Mouse (Mus musculus) myocyte (in vitro differentiated cells): ENCODE measurements around the gene Rnf130. TPM values are rescaled to one million over a fixed set of nuclear protein-coding genes. Genes with fewer than 3 reads are reported as not detected.
"Not testable (repeated sequence)": the region's sequence is repeated elsewhere in the genome, so short reads cannot be mapped to it uniquely, and the experiment has no call there.

Source experiments
- H3K27me3 ChIP-seq: one replicate; pipeline ENCODE4 v1.6.1; 2011; ENCODE audit not compliant: control insufficient read depth, insufficient read depth, insufficient read length
- H3K36me3 ChIP-seq: one replicate; pipeline ENCODE4 v1.6.1; 2011; ENCODE audit not compliant: control insufficient read depth, insufficient read depth
- H3K4me2 ChIP-seq: one replicate; pipeline ENCODE4 v1.6.1; 2011; ENCODE audit warnings: low read depth, control low read depth
- H3K4me3 ChIP-seq: one replicate; pipeline ENCODE4 v1.5.1; 2011; ENCODE audit warnings: mild to moderate bottlenecking, control low read depth, moderate library complexity
- H3K79me2 ChIP-seq: one replicate; pipeline ENCODE4 v1.6.1; 2011; ENCODE audit not compliant: control insufficient read depth, insufficient read depth
- H3ac ChIP-seq: one replicate; pipeline ENCODE4 v1.6.1; 2011; ENCODE audit not compliant: control insufficient read depth, insufficient read length
- CEBPB ChIP-seq: IDR thresholded peaks from 2 replicates; pipeline ENCODE4 v1.6.1; 2011; ENCODE audit warnings: mild to moderate bottlenecking, moderate library complexity; ENCODE audit not compliant: poor library complexity, insufficient read depth, severe bottlenecking
- E2F4 ChIP-seq: IDR thresholded peaks from one replicate; pipeline ENCODE4 v1.6.1; 2011; ENCODE audit warnings: mild to moderate bottlenecking, control low read depth, moderate library complexity; ENCODE audit not compliant: insufficient read depth
- MAX ChIP-seq: IDR thresholded peaks from one replicate; pipeline ENCODE4 v1.6.1; 2011; ENCODE audit warnings: low read depth, mild to moderate bottlenecking, control low read depth
- MYOD1 ChIP-seq, 3 experiments: IDR thresholded peaks; one replicate each; pipeline ENCODE4 v1.6.1; 2011; ENCODE audit warnings: control low read depth in 2 of 3, low read depth in 2 of 3, mild to moderate bottlenecking in 2 of 3, moderate library complexity in 1 of 3; ENCODE audit not compliant: insufficient read length in 2 of 3, control insufficient read depth in 1 of 3
- MYOG ChIP-seq, 3 experiments: IDR thresholded peaks; one replicate each; pipeline ENCODE4 v1.6.1; 2011; ENCODE audit warnings: control low read depth in 2 of 3, low read depth in 2 of 3, mild to moderate bottlenecking in 2 of 3; ENCODE audit not compliant: insufficient read length in 2 of 3, control insufficient read depth in 1 of 3, insufficient read depth in 1 of 3
- POLR2A ChIP-seq: IDR thresholded peaks from one replicate; pipeline ENCODE4 v1.6.1; 2011; ENCODE audit warnings: low read depth, mild to moderate bottlenecking, control low read depth, moderate library complexity; ENCODE audit not compliant: insufficient read length
- POLR2AphosphoS2 ChIP-seq: IDR thresholded peaks from one replicate; pipeline ENCODE4 v1.6.1; 2011; ENCODE audit warnings: low read depth, control low read depth; ENCODE audit not compliant: insufficient read length
- REST ChIP-seq: IDR thresholded peaks from one replicate; pipeline ENCODE4 v1.6.1; 2011; ENCODE audit warnings: mild to moderate bottlenecking, control low read depth, moderate library complexity; ENCODE audit not compliant: insufficient read depth, insufficient read length
- SRF ChIP-seq: IDR thresholded peaks from one replicate; pipeline ENCODE4 v1.6.1; 2011; ENCODE audit warnings: low read depth; ENCODE audit not compliant: control insufficient read depth, insufficient read length
- TCF12 ChIP-seq: IDR thresholded peaks from one replicate; pipeline ENCODE4 v1.6.1; 2011; ENCODE audit warnings: mild to moderate bottlenecking, control low read depth; ENCODE audit not compliant: poor library complexity, insufficient read depth, severe bottlenecking
- TCF3 ChIP-seq: IDR thresholded peaks from one replicate; pipeline ENCODE4 v1.6.1; 2011; ENCODE audit warnings: low read depth, control low read depth; ENCODE audit not compliant: insufficient read length
- USF1 ChIP-seq: IDR thresholded peaks from one replicate; pipeline ENCODE4 v1.6.1; 2011; ENCODE audit warnings: low read depth, mild to moderate bottlenecking, control low read depth, moderate library complexity
- polyA plus RNA-seq: library from polyadenylated mRNA; unstranded; fragments of >200 nt; fragmentation: generic; extraction: Trizol; gene quantifications from one replicate; pipeline ENCODE4 v1.2.1, GENCODE M21; 2012; ENCODE audit warnings: missing spikeins

Rnf130 gene
- polyA plus RNA-seq, 1 experiment = not detected

DNA sequence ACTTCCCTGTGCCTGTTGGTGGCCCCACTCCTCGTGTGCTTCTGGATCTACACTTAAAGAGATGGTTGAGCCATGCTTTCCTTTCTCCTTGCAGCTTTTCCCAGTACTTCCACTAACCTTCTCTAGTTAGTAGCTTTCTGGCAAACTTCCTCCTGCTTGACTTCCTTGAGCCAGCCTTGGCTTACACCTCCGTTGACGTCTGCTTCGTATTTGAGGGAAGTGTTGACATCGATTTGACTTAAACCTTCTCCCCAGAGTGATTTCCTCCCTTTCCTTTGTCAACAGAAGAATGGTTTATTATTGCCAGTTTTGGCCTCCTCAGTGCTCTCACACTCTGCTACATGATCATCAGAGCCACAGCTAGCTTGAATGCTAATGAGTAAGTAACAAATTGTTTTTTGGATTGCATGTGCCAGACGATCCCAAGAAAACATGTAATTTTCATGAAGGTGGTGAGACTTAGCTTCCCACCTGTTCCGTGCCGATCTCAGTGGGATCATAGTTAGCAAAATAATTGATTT, 73.9 kb downstream of the Rnf130 start:
- Histone ChIP-seq H3ac (no peak overlapping the region), H3K79me2 (no peaks in the 10 kb centered on the region), H3K27me3 (peaks cover 28% of the 10 kb centered on the region), H3K4me3 (no peak overlapping the region), H3K4me2 (no peak overlapping the region), H3K36me3 (no peaks in the 10 kb centered on the region)
- TF ChIP-seq MYOD1 (IDR thresholded peaks at IDR 0.05; ENCODE audit: control insufficient read depth in 1 of 3, insufficient read length in 2 of 3, low read depth in 2 of 3) (no peak), CEBPB (no peak), SRF (no peak), E2F4 (no peak), REST (no peak), MAX (no peak), USF1 (no peak), MYOG (IDR thresholded peaks at IDR 0.05; ENCODE audit: control insufficient read depth in 1 of 3, insufficient read depth in 1 of 3, insufficient read length in 2 of 3, low read depth in 2 of 3) (no peak), TCF3 (no peak), TCF12 (no peak), POLR2AphosphoS2 (no peak), POLR2A (no peak)

DNA sequence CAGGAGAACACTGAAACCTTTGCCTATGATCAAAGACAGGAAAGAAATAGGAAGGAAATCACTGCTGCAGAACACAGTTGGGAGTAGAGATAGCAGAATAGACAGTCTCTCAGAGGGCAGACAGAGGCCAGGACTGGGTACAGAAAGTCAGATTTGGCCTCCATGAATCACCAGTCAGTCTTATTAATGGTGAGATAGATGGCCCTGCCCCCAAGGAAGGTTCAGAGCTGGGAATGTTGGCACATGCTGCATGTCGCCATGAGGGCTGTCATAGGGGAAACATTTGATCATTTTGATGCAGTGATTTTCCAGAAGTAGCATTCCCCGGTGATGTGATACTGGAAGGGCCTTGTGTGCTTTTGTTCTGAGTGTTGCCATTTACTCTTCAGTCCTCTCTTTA, 74.5 kb downstream of the Rnf130 start:
- no peak overlapping the region for H3K4me3 ChIP-seq
- H3K4me2 ChIP-seq = no peak overlapping the region
- H3K79me2 ChIP-seq = no peaks in the 10 kb centered on the region
- no peak for TF ChIP-seq MYOG (IDR thresholded peaks at IDR 0.05; ENCODE audit: control insufficient read depth in 1 of 3, insufficient read depth in 1 of 3, insufficient read length in 2 of 3, low read depth in 2 of 3)
- TF ChIP-seq MYOD1 (IDR thresholded peaks at IDR 0.05; ENCODE audit: control insufficient read depth in 1 of 3, insufficient read length in 2 of 3, low read depth in 2 of 3) = no peak
- no peak for TF ChIP-seq SRF
- no peak for TF ChIP-seq POLR2AphosphoS2
- no peak for TF ChIP-seq REST
- TF ChIP-seq E2F4 = no peak
- TF ChIP-seq TCF12 = no peak
- H3K36me3 ChIP-seq = no peaks in the 10 kb centered on the region
- H3ac ChIP-seq = no peak overlapping the region
- H3K27me3 ChIP-seq = peaks cover 27% of the 10 kb centered on the region

DNA sequence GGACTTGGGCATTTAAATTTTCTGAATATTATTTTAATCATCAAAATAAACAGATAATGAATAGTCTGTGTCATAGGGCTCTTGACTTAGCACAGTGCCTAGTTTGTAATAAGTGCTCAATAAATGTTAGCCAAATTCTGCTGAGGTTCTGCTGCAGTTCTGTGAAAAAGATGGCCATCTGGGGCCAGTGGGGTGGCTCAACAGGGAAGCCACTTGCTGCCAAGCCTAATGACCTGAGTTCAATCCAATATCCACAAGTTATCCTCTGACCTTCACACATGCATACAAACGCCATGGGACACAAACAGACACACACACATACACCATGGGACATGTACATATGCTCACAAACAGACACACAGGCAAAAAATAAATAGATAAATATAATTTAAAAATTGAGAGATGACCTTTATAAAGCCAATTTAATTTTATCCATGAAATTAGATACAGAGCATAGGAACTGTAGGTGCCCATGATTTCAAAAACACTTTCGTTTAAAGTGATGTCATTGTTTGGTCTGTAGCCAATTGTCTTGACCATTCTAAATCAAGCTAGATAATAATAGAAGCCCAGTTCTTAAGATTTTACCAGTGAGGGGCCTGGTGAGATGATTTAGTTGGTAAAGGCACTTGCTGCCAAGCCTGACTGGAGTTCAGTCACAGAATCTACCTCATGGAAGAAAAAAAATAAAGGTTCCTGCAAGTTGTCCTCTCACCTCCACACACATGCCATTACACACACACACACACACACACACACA, 75.6 kb downstream of the Rnf130 start:
- H3K79me2 ChIP-seq = no peaks in the 10 kb centered on the region
- H3K27me3 ChIP-seq = peaks cover 31% of the 10 kb centered on the region
- H3K36me3 ChIP-seq = no peaks in the 10 kb centered on the region
- H3K4me3 ChIP-seq = no peak overlapping the region
- no peak for TF ChIP-seq MAX
- no peak for TF ChIP-seq MYOG (IDR thresholded peaks at IDR 0.05; ENCODE audit: control insufficient read depth in 1 of 3, insufficient read depth in 1 of 3, insufficient read length in 2 of 3, low read depth in 2 of 3)
- no peak for TF ChIP-seq E2F4
- no peak for TF ChIP-seq POLR2AphosphoS2
- TF ChIP-seq POLR2A = no peak
- TF ChIP-seq MYOD1 (IDR thresholded peaks at IDR 0.05; ENCODE audit: control insufficient read depth in 1 of 3, insufficient read length in 2 of 3, low read depth in 2 of 3) = no peak
- TF ChIP-seq USF1 = no peak
- no peak for TF ChIP-seq SRF
- no peak overlapping the region for H3ac ChIP-seq
- no peak overlapping the region for H3K4me2 ChIP-seq

DNA sequence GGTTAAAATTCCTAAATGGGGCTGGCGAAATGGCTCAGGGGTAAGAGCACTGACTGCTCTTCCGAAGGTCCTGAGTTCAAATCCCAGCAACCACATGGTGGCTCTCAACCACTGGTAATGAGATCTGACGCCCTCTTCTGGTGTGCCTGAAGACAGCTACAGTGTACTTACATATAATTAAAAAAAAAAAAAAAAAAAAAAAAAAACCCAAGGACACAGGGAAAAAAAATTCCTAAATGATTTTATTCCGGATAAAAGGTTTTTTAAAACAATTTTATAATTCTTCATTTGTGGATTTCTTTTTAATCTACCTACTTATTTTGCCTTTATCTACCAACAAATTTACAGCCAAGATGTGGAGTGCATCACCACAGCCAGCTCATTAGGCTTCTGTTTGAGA, 76.8 kb downstream of the Rnf130 start:
- H3K36me3 ChIP-seq, H3K79me2 ChIP-seq, H3K4me2 ChIP-seq, H3ac ChIP-seq, H3K4me3 ChIP-seq: not testable (repeated sequence)
- H3K27me3 ChIP-seq = peaks cover 41% of the 10 kb centered on the region

DNA sequence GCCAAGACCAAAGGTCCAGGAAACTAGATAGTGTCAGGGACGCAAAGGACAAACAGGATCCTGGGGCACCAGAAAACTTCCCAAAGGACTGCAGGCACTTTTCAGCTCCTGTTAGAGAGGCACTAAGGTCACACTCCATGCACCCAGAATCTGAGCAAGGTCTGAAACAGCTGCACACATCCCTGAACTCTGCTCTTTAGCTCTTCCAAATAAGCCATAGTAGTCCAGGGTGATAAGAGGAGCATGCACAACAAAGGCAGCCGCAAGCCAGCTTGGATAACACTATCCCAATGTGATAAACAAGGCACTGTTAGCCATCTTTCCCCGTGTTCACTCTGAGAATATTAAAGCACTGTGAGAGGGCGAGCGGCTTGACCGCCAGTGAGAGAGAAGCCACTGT, 78.9 kb downstream of the Rnf130 start:
- H3K27me3 ChIP-seq = peaks cover 42% of the 10 kb centered on the region
- H3K36me3 ChIP-seq = no peaks in the 10 kb centered on the region
- H3K4me2 ChIP-seq = no peak overlapping the region
- H3ac ChIP-seq = no peak overlapping the region
- no peak for TF ChIP-seq CEBPB
- no peak for TF ChIP-seq MYOD1 (IDR thresholded peaks at IDR 0.05; ENCODE audit: control insufficient read depth in 1 of 3, insufficient read length in 2 of 3, low read depth in 2 of 3)
- TF ChIP-seq POLR2A = no peak
- TF ChIP-seq SRF = no peak
- TF ChIP-seq TCF3 = no peak
- TF ChIP-seq E2F4 = no peak
- TF ChIP-seq TCF12 = no peak
- TF ChIP-seq MYOG (IDR thresholded peaks at IDR 0.05; ENCODE audit: control insufficient read depth in 1 of 3, insufficient read depth in 1 of 3, insufficient read length in 2 of 3, low read depth in 2 of 3) = no peak
- no peak for TF ChIP-seq POLR2AphosphoS2
- TF ChIP-seq USF1 = no peak
- no peak for TF ChIP-seq MAX
- TF ChIP-seq REST = no peak
- H3K4me3 ChIP-seq = no peak overlapping the region
- no peaks in the 10 kb centered on the region for H3K79me2 ChIP-seq
